Mouse (Mus musculus): ENCODE measurements around the gene Abcb5. TPM values are rescaled to one million over a fixed set of nuclear protein-coding genes. Genes with fewer than 3 reads are reported as not detected.

The Abcb5 gene
- polyA plus RNA-seq, 1 experiment from 2014 or later, result not detected

DNA sequence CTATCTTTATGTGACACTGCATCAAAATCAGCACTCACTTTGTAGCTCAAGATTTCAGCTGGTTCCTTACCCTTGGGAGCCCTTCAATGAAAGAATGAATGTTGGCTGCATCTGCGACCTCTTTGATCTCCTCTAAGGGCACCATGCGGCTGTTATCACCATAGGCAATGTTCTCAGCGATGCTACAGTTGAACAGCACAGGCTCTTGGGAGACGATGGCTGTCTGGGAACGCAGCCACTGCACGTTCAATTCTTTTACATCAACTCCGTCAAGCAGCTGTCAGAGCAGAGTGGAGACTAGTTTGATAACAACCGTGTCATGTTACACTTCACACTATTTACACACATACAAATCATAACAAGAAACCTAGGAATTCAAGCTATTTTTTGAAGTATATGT, 93.5 kb downstream of the Abcb5 start:
- WGBS, result 92% methylated on average over 8 of the region's 8 CpGs

DNA sequence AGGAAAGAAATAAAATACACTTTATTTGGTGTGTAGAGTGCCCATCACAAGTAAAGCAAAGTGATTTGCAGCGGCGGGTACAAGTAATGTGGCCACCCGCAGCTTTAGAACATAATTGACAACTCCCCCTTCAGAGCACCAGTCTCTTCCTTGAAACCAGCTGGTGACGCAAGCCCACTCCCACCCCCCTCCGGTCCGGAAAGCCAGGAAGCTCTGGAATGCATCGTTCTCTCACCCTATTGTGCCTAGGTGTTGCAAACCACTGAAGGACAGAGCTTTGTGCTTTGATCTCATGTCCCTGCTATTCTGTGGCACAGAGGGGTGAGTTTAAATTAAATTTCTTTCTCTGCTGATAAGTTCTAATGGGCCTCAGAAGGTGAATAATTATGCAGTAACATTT, 110.1 kb downstream of the Abcb5 start:
- peaks cover 46% of the 10 kb centered on the region for H3K27me3 ChIP-seq (ENCODE audit: poor library complexity, severe bottlenecking)
- H3K4me3 ChIP-seq, result peak overlapping the region; percentile 19; the same call in 1 of the 2 replicates
- H3K9me3 ChIP-seq, result no peaks in the 10 kb centered on the region
- DNase-seq (ENCODE audit: extremely low spot score, low spot score), result peak; percentile 64
- peaks cover 49% of the 10 kb centered on the region for H3K4me1 ChIP-seq
- no peak overlapping the region for H3K27ac ChIP-seq
- H3K36me3 ChIP-seq (replicated peaks), result 0 out of 2 replicates have a peak, but pooled peaks cover 3% of the 10 kb centered on the region
- under 1% methylated on average over 7 of the region's 7 CpGs for WGBS

More for the DNA sequence above, 93.5 kb downstream of the Abcb5 start:
- H3K27me3 ChIP-seq (ENCODE audit: poor library complexity, severe bottlenecking), result no peaks in the 10 kb centered on the region
- H3K27ac ChIP-seq, result no peak overlapping the region
- H3K36me3 ChIP-seq (replicated peaks), result no peaks in the 10 kb centered on the region
- no peak overlapping the region for H3K4me3 ChIP-seq
- H3K4me1 ChIP-seq, result no peaks in the 10 kb centered on the region
- no peak for DNase-seq (ENCODE audit: extremely low spot score, low spot score)
- no peaks in the 10 kb centered on the region for H3K9me3 ChIP-seq

DNA sequence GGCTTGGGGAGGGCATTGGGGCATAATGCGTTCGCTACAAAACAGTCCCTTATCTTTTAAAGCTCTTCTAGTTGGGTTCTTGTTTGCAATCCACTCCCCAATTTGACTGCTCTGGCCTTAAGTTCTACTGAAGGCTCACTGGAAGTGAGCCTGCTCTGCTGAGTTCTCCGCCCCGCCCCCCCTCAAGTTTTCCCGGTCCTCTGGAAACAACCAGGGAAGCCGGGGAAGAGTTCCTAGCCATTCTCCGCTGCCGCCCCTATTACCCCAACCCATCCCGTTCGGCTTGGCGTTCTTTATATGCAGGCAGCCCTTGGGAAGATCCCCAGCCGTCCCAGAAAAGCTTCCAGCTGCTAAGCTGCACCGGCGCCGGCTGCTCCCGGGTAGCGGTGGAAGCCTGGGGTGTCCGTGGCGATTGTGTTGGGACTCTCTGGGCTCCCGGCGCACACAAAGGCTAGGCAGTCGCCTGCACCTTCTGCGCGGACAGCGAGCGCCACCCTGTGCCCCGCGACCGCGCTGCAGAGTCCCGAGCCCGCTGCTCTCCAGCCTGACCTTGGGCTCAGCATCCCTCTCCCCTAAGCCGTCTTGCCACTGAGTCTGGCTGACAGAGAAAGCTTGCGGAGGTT, 111.3 kb downstream of the Abcb5 start:
- under 1% methylated on average over 34 of the region's 34 CpGs for WGBS
- H3K4me1 ChIP-seq, result peaks cover 52% of the 10 kb centered on the region
- peaks cover 6% of the 10 kb centered on the region for H3K36me3 ChIP-seq (replicated peaks)
- H3K27ac ChIP-seq, result peak overlapping the region; percentile 87
- peak; percentile 89 for DNase-seq (ENCODE audit: extremely low spot score, low spot score)
- no peaks in the 10 kb centered on the region for H3K9me3 ChIP-seq
- H3K4me3 ChIP-seq, result peak overlapping the region; percentile 66
- peaks cover 56% of the 10 kb centered on the region for H3K27me3 ChIP-seq (ENCODE audit: poor library complexity, severe bottlenecking)

DNA sequence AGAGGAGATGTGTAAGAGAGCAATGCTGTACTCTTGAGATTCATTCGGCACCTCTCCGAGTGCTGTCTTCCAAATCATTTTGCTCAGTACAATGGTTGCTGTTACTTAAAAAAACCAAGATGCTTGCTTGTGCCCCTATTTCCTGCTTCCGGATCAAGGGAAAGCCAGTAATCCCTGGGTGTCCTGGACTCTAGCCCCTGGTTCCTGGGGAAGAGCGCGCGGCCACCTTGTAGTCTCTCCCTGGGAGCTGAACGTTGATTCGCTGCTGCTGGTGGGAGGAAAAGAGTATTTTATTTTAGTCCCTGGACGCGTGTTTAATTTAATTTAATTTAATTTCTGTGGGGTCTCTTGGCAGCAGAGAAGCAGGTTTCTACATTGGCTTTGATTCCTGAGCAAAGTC, 111.8 kb downstream of the Abcb5 start:
- H3K27me3 ChIP-seq (ENCODE audit: poor library complexity, severe bottlenecking), result peaks cover 61% of the 10 kb centered on the region

DNA sequence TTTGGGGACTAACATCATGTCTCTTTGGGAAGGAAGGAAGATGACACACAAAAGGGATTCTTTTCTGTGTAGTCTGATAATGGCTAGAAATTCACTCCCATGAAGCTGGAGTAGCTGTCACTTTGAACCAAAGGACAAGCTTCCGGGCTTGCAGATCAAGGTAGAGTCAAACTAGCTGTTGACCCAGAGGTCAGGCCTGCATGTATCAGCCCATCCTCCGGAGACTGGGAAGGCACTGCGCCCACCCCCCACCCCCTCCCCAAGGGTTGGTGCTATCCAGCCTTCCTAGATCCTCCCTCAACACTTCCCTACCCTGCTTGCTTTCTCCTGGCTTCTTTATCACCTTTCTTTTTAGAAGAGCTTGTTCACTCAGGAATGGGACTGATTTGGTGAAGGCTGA, 112.9 kb downstream of the Abcb5 start:
- peak overlapping the region; percentile 87 for H3K27ac ChIP-seq
- no peak for DNase-seq (ENCODE audit: extremely low spot score, low spot score)
- WGBS, result 0% methylated on average over 3 of the region's 3 CpGs
- no peaks in the 10 kb centered on the region for H3K9me3 ChIP-seq
- H3K27me3 ChIP-seq (ENCODE audit: poor library complexity, severe bottlenecking), result peaks cover 72% of the 10 kb centered on the region
- H3K4me1 ChIP-seq, result peaks cover 68% of the 10 kb centered on the region
- H3K36me3 ChIP-seq (replicated peaks), result peaks cover 19% of the 10 kb centered on the region
- H3K4me3 ChIP-seq, result peak overlapping the region; percentile 66

More for the DNA sequence above, 111.8 kb downstream of the Abcb5 start:
- Histone ChIP-seq H3K27ac (peak overlapping the region; percentile 87), H3K4me3 (peak overlapping the region; percentile 66), H3K36me3 (replicated peaks) (peaks cover 10% of the 10 kb centered on the region), H3K9me3 (no peaks in the 10 kb centered on the region), H3K4me1 (peaks cover 57% of the 10 kb centered on the region)
- peak; percentile 37 for DNase-seq (ENCODE audit: extremely low spot score, low spot score)
- 2% methylated on average over 10 of the region's 10 CpGs for WGBS

DNA sequence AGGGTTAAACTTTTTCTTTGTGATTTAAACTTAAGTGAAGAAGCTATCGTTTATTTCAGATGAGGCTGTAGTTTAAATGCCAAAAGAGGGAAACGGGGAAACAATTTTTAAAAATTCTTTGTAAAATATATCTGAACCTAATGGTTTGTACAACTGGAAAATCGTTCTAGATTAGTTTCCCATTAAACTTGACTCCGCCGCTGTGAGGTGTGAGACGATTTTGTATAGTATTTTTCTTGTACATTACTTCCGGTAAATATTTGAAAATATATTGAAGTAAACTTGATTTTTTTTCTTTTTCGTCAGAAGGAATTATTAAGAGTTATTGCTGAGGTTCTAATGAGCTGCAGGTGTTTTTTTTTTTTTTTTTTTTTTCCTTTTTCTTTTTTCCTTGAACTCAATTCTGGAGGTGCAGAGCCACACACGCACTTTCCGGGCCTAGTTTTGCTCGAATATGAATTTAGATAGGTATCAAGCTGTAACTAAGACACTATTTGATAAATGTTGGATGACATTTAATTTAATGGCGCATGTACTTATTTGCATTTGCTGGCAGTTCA, 115.3 kb downstream of the Abcb5 start:
- WGBS, result 16% methylated on average over 12 of the region's 12 CpGs
- H3K36me3 ChIP-seq (replicated peaks), result peaks cover 19% of the 10 kb centered on the region
- H3K27me3 ChIP-seq (ENCODE audit: poor library complexity, severe bottlenecking), result peaks cover 86% of the 10 kb centered on the region
- peak overlapping the region; percentile 66 for H3K4me3 ChIP-seq
- H3K4me1 ChIP-seq, result peaks cover 71% of the 10 kb centered on the region
- H3K27ac ChIP-seq, result peak overlapping the region; percentile 95
- DNase-seq (ENCODE audit: extremely low spot score, low spot score), result no peak
- H3K9me3 ChIP-seq, result no peaks in the 10 kb centered on the region

DNA sequence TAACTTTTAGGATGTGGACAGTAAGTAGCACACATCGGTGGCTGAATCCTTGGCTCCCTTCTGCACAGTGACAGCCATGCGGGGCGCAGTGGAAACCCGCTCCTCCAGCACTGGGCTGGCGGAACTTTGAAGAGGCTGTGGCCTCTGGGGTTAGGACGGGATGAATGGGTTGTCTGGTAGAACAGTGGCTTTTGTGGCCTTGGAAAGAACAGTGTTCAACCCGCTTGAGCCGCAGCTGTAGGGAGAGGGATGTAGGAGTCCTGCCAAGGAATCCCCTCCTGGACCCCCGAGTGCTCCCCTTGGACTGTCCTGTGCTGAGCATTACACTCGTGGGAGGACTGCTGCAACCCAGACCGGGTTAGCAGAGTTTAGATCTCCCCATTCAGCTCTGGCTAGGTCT, 116.2 kb downstream of the Abcb5 start:
- Histone ChIP-seq H3K9me3 (no peaks in the 10 kb centered on the region), H3K36me3 (replicated peaks) (peaks cover 19% of the 10 kb centered on the region), H3K27me3 (ENCODE audit: poor library complexity, severe bottlenecking) (peaks cover 93% of the 10 kb centered on the region), H3K27ac (peak overlapping the region; percentile 95), H3K4me3 (peak overlapping the region; percentile 66), H3K4me1 (peaks cover 72% of the 10 kb centered on the region)
- WGBS, result 0% methylated on average over 11 of the region's 11 CpGs
- peak; percentile 57 for DNase-seq (ENCODE audit: extremely low spot score, low spot score)

DNA sequence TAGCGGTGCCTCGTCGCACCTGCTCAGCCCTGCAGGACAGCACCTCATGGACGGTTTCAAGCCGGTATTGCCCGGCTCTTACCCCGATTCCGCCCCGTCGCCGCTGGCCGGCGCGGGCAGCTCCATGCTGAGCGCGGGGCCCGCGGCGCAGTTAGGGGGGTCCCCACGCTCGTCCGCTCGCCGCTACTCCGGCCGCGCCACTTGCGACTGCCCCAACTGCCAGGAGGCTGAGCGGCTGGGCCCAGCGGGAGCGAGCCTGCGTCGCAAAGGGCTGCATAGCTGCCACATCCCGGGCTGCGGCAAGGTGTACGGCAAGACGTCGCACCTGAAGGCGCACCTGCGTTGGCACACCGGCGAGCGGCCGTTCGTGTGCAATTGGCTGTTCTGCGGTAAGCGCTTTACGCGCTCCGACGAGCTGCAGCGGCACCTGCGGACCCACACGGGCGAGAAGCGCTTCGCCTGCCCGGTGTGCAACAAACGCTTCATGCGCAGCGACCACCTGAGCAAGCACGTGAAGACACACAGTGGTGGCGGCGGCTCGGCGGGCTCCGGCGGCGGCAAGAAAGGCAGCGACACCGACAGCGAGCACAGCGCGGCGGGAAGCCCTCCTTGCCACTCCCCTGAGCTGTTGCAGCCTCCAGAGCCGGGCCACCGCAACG, 116.9 kb downstream of the Abcb5 start:
- under 1% methylated on average over 78 of the region's 78 CpGs for WGBS
- peak overlapping the region; percentile 95 for H3K27ac ChIP-seq
- peak overlapping the region; percentile 66 for H3K4me3 ChIP-seq
- DNase-seq (ENCODE audit: extremely low spot score, low spot score), result peak; percentile 56
- no peaks in the 10 kb centered on the region for H3K9me3 ChIP-seq
- H3K4me1 ChIP-seq, result peaks cover 72% of the 10 kb centered on the region
- H3K27me3 ChIP-seq (ENCODE audit: poor library complexity, severe bottlenecking), result peaks cover 98% of the 10 kb centered on the region
- H3K36me3 ChIP-seq (replicated peaks), result peaks cover 19% of the 10 kb centered on the region

DNA sequence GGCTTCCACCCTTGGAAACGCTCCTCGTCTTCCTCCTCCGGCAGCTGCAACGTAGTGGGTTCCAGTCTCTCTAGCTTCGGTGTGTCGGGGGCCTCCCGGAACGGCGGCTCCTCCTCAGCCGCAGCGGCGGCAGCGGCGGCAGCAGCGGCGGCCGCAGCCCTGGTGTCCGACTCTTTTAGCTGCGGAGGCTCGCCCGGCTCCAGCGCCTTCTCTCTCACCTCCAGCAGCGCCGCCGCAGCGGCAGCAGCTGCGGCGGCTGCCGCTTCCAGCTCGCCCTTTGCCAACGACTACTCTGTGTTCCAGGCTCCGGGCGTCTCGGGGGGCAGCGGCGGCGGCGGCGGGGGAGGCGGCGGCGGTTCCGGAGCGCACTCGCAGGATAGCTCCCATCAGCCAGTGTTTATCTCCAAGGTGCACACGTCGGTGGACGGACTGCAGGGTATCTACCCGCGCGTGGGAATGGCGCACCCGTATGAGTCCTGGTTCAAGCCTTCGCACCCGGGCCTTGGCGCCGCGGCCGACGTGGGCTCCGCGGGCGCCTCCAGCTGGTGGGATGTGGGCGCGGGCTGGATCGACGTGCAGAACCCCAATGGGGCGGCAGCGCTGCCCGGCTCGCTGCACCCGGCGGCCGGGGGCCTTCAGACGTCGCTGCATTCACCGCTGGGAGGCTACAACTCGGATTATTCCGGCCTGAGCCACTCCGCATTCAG, 117.6 kb downstream of the Abcb5 start:
- Histone ChIP-seq H3K4me3 (peak overlapping the region; percentile 66), H3K27me3 (ENCODE audit: poor library complexity, severe bottlenecking) (peaks cover 98% of the 10 kb centered on the region), H3K27ac (peak overlapping the region; percentile 95), H3K4me1 (peaks cover 72% of the 10 kb centered on the region), H3K36me3 (replicated peaks) (peaks cover 19% of the 10 kb centered on the region), H3K9me3 (no peaks in the 10 kb centered on the region)
- under 1% methylated on average over 77 of the region's 80 CpGs for WGBS
- DNase-seq (ENCODE audit: extremely low spot score, low spot score), result peak; percentile 69

DNA sequence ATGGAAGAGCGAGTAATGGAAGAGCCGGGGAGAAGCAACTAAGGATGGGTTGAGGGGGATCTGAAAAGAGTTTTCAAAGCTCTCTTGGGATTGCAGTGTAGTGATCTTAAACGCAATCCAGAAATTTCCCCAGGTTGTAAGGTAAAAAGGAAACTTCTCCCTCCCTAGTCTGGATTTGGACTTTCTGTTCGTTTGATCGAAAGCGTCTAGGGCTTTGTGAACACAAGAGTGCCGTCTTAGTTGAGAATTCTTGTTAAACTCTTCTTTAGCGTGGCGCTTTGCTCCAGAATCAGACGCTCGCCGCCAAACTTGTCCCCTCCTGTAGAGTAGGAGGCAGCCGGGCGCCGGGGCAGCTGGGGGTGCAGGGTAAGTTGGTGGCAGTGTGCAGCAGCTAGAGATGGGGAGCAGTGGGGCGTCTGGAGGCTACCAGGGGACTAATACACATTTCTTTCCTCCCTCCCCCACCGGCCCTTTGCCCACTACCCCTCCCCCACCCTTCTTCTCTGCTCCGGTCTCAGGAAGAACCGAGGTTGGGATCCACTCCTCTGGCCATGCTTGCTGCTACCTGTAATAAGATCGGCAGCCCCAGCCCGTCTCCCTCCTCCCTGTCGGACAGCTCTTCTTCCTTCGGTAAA, 118.2 kb downstream of the Abcb5 start:
- H3K27me3 ChIP-seq (ENCODE audit: poor library complexity, severe bottlenecking), result peaks cover 98% of the 10 kb centered on the region
- DNase-seq (ENCODE audit: extremely low spot score, low spot score), result no peak
- H3K9me3 ChIP-seq, result no peaks in the 10 kb centered on the region
- peaks cover 72% of the 10 kb centered on the region for H3K4me1 ChIP-seq
- peak overlapping the region; percentile 95 for H3K27ac ChIP-seq
- WGBS, result 2% methylated on average over 22 of the region's 23 CpGs
- H3K36me3 ChIP-seq (replicated peaks), result peaks cover 19% of the 10 kb centered on the region
- H3K4me3 ChIP-seq, result peak overlapping the region; percentile 66

DNA sequence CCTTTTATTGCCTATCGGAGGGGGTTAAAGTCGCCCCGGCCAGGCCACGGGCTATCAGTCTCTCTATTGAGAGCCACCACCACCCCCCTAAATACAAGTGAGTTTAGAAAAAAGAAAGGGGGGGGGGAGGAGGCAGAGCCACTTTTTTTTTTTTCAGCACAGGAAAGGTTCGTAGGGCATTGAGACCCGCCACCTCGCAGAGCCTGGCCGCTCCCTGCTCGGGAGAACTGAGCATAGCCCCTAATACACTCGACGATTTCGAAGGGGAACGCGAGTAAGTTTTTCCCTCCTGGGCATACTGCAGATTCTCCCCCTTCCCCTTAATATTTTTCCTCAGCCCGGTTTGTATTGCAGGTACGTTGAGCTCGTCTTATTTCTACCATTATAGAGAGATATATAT, 118.8 kb downstream of the Abcb5 start:
- 0% methylated on average over 17 of the region's 17 CpGs for WGBS
- Histone ChIP-seq H3K4me1 (peaks cover 77% of the 10 kb centered on the region), H3K27ac (peak overlapping the region; percentile 95), H3K27me3 (ENCODE audit: poor library complexity, severe bottlenecking) (peaks cover 98% of the 10 kb centered on the region), H3K36me3 (replicated peaks) (peaks cover 19% of the 10 kb centered on the region), H3K4me3 (peak overlapping the region; percentile 66), H3K9me3 (no peaks in the 10 kb centered on the region)
- DNase-seq (ENCODE audit: extremely low spot score, low spot score), result no peak

DNA sequence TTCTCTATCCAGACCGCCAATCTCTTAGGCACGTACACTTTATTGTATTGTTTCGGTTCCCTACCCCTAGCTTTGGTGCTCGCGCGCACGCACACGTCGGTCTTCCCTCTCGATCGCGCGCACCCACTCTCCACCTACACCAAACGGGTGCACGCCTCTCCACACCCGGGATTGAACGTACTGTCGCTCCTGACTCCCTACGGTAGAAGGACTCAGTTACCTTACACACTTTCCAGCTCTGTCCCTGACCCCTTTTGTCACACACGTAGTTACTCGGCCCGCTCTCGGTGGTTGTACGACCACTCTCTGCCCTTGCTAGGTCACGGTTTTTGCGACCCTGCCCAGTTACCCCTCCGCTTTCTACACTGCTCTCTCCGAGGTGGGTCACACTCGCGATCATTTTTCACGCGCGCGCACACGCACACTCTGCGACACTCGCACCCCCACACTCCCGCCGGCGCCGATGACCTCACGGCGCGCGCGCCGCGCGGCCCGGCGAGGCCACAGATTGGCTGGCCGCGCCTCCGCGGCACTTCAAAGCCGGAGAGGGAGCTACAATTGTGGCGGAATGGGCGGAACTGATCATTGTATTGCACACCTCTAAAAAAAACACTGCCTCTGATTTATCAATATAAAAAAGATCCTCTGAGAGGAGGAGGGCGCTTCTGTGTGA, 119.4 kb downstream of the Abcb5 start:
- peaks cover 19% of the 10 kb centered on the region for H3K36me3 ChIP-seq (replicated peaks)
- peak overlapping the region; percentile 95 for H3K27ac ChIP-seq
- peak overlapping the region; percentile 66 for H3K4me3 ChIP-seq
- no peaks in the 10 kb centered on the region for H3K9me3 ChIP-seq
- peaks cover 83% of the 10 kb centered on the region for H3K4me1 ChIP-seq
- under 1% methylated on average over 59 of the region's 59 CpGs for WGBS
- peaks cover 98% of the 10 kb centered on the region for H3K27me3 ChIP-seq (ENCODE audit: poor library complexity, severe bottlenecking)
- DNase-seq (ENCODE audit: extremely low spot score, low spot score), result peak; percentile 81
